Mouse (Mus musculus): Measurements from ENCODE around the gene 1700014D04Rik. TPM values are rescaled to one million over a fixed set of nuclear protein-coding genes. Genes with fewer than 3 reads are reported as not detected.
"Not testable (repeated sequence)": the region's sequence is repeated elsewhere in the genome, so short reads cannot be mapped to it uniquely, and the experiment has no call there.

1700014D04Rik gene
- not detected for polyA plus RNA-seq (2012; fragmentation: generic; extraction: Trizol)

DNA sequence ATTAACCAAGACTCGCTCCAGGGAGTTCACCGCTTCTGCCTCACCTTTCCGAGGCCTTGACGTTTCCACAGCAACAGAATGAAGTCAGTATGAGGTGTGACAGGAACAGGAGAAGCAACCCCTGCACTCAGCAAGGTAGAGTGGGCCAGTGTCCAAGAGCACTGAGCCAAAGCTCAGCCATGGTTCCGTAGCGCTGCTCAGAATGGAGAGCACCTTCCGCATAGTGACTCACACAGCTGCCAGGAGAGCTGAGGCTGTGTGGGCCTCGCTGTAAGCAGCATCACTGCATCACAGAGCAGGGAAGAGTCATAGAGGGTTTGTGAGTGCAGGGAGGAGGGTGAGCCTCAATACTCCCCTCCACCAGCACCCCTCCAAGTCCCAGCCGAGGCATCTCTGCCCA lies at the start of gene 1700014D04Rik:
1700014D04Rik (minus strand) TSS at position 42 of the 400 bp plus-strand sequence.
- no peaks in the 10 kb centered on the region for H3K36me3 ChIP-seq (ENCODE audit: control insufficient read depth, insufficient read depth)

GRCm38 (mm10) chr13:59795807-59796465 lies 49.4 kb upstream of the 1700014D04Rik start:
- Histone ChIP-seq H3K27me3 (ENCODE audit: control insufficient read depth, insufficient read depth, insufficient read length) (no peaks in the 10 kb centered on the region), H3K4me2 (ENCODE audit: low read depth) (no peak overlapping the region), H3K36me3 (ENCODE audit: control insufficient read depth, insufficient read depth) (peaks cover 57% of the 10 kb centered on the region), H3ac (ENCODE audit: control insufficient read depth, insufficient read length) (no peak overlapping the region), H3K4me3 (no peak overlapping the region), H3K79me2 (ENCODE audit: control insufficient read depth, insufficient read depth) (no peaks in the 10 kb centered on the region)
- TF ChIP-seq MYOG (IDR thresholded peaks at IDR 0.05; ENCODE audit: control insufficient read depth in 1 of 3, insufficient read depth in 1 of 3, insufficient read length in 2 of 3, low read depth in 2 of 3) (no peak), USF1 (IDR thresholded peaks at IDR 0.05; ENCODE audit: low read depth) (no peak), MAX (IDR thresholded peaks at IDR 0.05; ENCODE audit: low read depth) (no peak), SRF (IDR thresholded peaks at IDR 0.05; ENCODE audit: control insufficient read depth, insufficient read length, low read depth) (no peak), CEBPB (IDR thresholded peaks at IDR 0.05; ENCODE audit: insufficient read depth, poor library complexity, severe bottlenecking) (no peak), E2F4 (IDR thresholded peaks at IDR 0.05; ENCODE audit: insufficient read depth) (no peak), REST (IDR thresholded peaks at IDR 0.05; ENCODE audit: insufficient read depth, insufficient read length) (no peak), TCF12 (IDR thresholded peaks at IDR 0.05; ENCODE audit: insufficient read depth, poor library complexity, severe bottlenecking) (no peak), POLR2A (IDR thresholded peaks at IDR 0.05; ENCODE audit: insufficient read length, low read depth) (no peak), POLR2AphosphoS2 (IDR thresholded peaks at IDR 0.05; ENCODE audit: insufficient read length, low read depth) (no peak), TCF3 (IDR thresholded peaks at IDR 0.05; ENCODE audit: insufficient read length, low read depth) (no peak), MYOD1 (IDR thresholded peaks at IDR 0.05; ENCODE audit: control insufficient read depth in 1 of 3, insufficient read length in 2 of 3, low read depth in 2 of 3) (no peak)

More for the DNA sequence above, at the start of gene 1700014D04Rik:
- no peaks in the 10 kb centered on the region for H3K27me3 ChIP-seq (ENCODE audit: control insufficient read depth, insufficient read depth, insufficient read length)
- TF ChIP-seq TCF12 (IDR thresholded peaks at IDR 0.05; ENCODE audit: insufficient read depth, poor library complexity, severe bottlenecking) (no peak), USF1 (IDR thresholded peaks at IDR 0.05; ENCODE audit: low read depth) (no peak), POLR2AphosphoS2 (IDR thresholded peaks at IDR 0.05; ENCODE audit: insufficient read length, low read depth) (no peak), MYOG (IDR thresholded peaks at IDR 0.05; ENCODE audit: control insufficient read depth in 1 of 3, insufficient read depth in 1 of 3, insufficient read length in 2 of 3, low read depth in 2 of 3) (no peak), E2F4 (IDR thresholded peaks at IDR 0.05; ENCODE audit: insufficient read depth) (no peak), MAX (IDR thresholded peaks at IDR 0.05; ENCODE audit: low read depth) (no peak), CEBPB (IDR thresholded peaks at IDR 0.05; ENCODE audit: insufficient read depth, poor library complexity, severe bottlenecking) (no peak), SRF (IDR thresholded peaks at IDR 0.05; ENCODE audit: control insufficient read depth, insufficient read length, low read depth) (no peak), REST (IDR thresholded peaks at IDR 0.05; ENCODE audit: insufficient read depth, insufficient read length) (no peak), MYOD1 (IDR thresholded peaks at IDR 0.05; ENCODE audit: control insufficient read depth in 1 of 3, insufficient read length in 2 of 3, low read depth in 2 of 3) (no peak), POLR2A (IDR thresholded peaks at IDR 0.05; ENCODE audit: insufficient read length, low read depth) (no peak), TCF3 (IDR thresholded peaks at IDR 0.05; ENCODE audit: insufficient read length, low read depth) (no peak)
- H3K79me2 ChIP-seq (ENCODE audit: control insufficient read depth, insufficient read depth), result no peaks in the 10 kb centered on the region
- H3K4me2 ChIP-seq (ENCODE audit: low read depth), result no peak within 1 kb of the TSS
- H3K4me3 ChIP-seq, result no peak within 1 kb of the TSS
- no peak within 1 kb of the TSS for H3ac ChIP-seq (ENCODE audit: control insufficient read depth, insufficient read length)

GRCm38 (mm10) chr13:59794786-59795185 lies 48.2 kb upstream of the 1700014D04Rik start:
- no peaks in the 10 kb centered on the region for H3K79me2 ChIP-seq (ENCODE audit: control insufficient read depth, insufficient read depth)
- no peak for TF ChIP-seq REST (IDR thresholded peaks at IDR 0.05; ENCODE audit: insufficient read depth, insufficient read length)
- TF ChIP-seq MYOD1 (IDR thresholded peaks at IDR 0.05; ENCODE audit: control insufficient read depth in 1 of 3, insufficient read length in 2 of 3, low read depth in 2 of 3), result no peak
- TF ChIP-seq USF1 (IDR thresholded peaks at IDR 0.05; ENCODE audit: low read depth), result no peak
- TF ChIP-seq MYOG (IDR thresholded peaks at IDR 0.05; ENCODE audit: control insufficient read depth in 1 of 3, insufficient read depth in 1 of 3, insufficient read length in 2 of 3, low read depth in 2 of 3), result no peak
- no peak for TF ChIP-seq POLR2A (IDR thresholded peaks at IDR 0.05; ENCODE audit: insufficient read length, low read depth)
- TF ChIP-seq CEBPB (IDR thresholded peaks at IDR 0.05; ENCODE audit: insufficient read depth, poor library complexity, severe bottlenecking), result no peak
- no peak overlapping the region for H3K4me2 ChIP-seq (ENCODE audit: low read depth)
- H3K27me3 ChIP-seq (ENCODE audit: control insufficient read depth, insufficient read depth, insufficient read length), result no peaks in the 10 kb centered on the region
- H3K4me3 ChIP-seq, result no peak overlapping the region
- peaks cover 59% of the 10 kb centered on the region for H3K36me3 ChIP-seq (ENCODE audit: control insufficient read depth, insufficient read depth)
- H3ac ChIP-seq (ENCODE audit: control insufficient read depth, insufficient read length), result no peak overlapping the region

- H3K79me2 ChIP-seq (ENCODE audit: control insufficient read depth, insufficient read depth), result no peaks in the 10 kb centered on the region
Observed at GRCm38 (mm10) chr13:59782145-59782544, 35.6 kb upstream of the 1700014D04Rik start, which contains the start of gene Gm49354. TSS of gene Gm49354 (minus strand) at chr13:59782245.

GRCm38 (mm10) chr13:59779744-59780264 lies 33.3 kb upstream of the 1700014D04Rik start:
- H3K27me3 ChIP-seq (ENCODE audit: control insufficient read depth, insufficient read depth, insufficient read length); H3K4me2 ChIP-seq (ENCODE audit: low read depth); H3K79me2 ChIP-seq (ENCODE audit: control insufficient read depth, insufficient read depth); H3ac ChIP-seq (ENCODE audit: control insufficient read depth, insufficient read length); H3K4me3 ChIP-seq: not testable (repeated sequence)
- H3K36me3 ChIP-seq (ENCODE audit: control insufficient read depth, insufficient read depth), result peaks cover 62% of the 10 kb centered on the region

More at GRCm38 (mm10) chr13:59782145-59782544, 35.6 kb upstream of the 1700014D04Rik start, which contains the start of gene Gm49354:
- Histone ChIP-seq H3K36me3 (ENCODE audit: control insufficient read depth, insufficient read depth) (peaks cover 62% of the 10 kb centered on the region), H3ac (ENCODE audit: control insufficient read depth, insufficient read length) (no peak within 1 kb of the TSS), H3K4me3 (no peak within 1 kb of the TSS), H3K4me2 (ENCODE audit: low read depth) (no peak within 1 kb of the TSS), H3K27me3 (ENCODE audit: control insufficient read depth, insufficient read depth, insufficient read length) (no peaks in the 10 kb centered on the region)
- no peak for TF ChIP-seq TCF3 (IDR thresholded peaks at IDR 0.05; ENCODE audit: insufficient read length, low read depth)
